Mouse (Mus musculus) olfactory bulb, adult 2 months (tissue): ENCODE data around the gene Cyp11a1.

Source experiments
- CTCF ChIP-seq: fragments of 200-500 bp; IDR thresholded peaks from 2 replicates; pipeline ENCODE4 v1.5.1; 2012; ENCODE audit warnings: low read depth, mild to moderate bottlenecking, low read length, moderate library complexity; ENCODE audit not compliant: insufficient read depth
- POLR2A ChIP-seq: fragments of 200-500 bp; IDR thresholded peaks from 2 replicates; pipeline ENCODE4 v1.6.1; 2012; ENCODE audit warnings: mild to moderate bottlenecking, low read depth, low read length, moderate library complexity; ENCODE audit not compliant: insufficient read depth

DNA sequence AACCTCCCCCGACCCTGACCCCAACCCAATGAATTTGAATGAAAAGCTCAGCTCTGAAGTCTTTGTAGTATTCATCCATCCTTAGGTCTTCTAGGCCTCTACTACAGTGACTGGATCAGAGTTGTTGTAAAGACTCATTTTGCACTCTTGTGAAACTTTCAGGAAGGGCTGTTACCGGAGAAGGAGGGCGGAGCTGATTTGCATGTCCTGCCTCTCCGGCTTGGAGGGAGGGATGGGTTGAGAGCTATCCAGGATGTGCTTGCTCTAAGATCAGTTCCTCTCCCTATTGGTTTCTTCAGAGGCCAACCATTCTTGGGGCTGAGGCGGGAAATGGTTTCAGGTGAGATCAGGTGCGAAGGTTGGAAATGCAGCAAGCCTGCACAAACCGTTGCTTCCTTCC, 4.8 kb downstream of the Cyp11a1 start:
- TF ChIP-seq CTCF = no peak
- no peak for TF ChIP-seq POLR2A
